Mouse (Mus musculus): Measurements from ENCODE around the gene Eml2.

DNA sequence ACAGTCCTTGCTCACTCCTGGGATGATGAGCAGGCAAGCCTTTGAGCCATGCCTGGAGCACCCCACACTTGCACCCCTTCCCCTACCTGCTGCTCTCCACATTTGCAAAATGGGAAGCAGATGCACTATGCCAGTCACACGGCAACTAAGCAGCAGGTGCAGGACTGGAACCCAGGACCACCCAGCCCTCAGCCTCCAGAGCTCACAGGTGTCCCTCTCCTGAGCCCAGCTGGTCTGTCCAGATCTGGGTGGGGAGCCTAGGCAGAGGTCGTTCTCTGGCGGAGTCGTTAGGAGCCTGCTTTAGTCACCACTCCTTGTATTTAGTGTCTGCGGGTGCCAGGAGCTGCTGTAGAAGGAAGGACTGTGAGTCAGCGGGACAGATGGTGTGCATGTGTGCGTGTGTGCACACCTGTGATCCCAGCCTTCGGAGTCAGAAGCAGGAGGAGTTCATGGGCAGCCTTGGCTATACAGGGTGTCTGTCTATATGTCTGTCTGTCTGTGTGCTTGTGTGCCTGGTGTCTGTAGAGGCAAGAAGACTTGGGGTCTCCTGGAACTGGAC lies 64.8 kb downstream of the Eml2 start:
- no peak for TF ChIP-seq GATA1 (IDR thresholded peaks at IDR 0.05; ENCODE audit: low read length)
- no peak for TF ChIP-seq TAL1 (IDR thresholded peaks at IDR 0.05; ENCODE audit: low read length)
